ENCODE assay signal across 24 mouse cellular contexts in the genomic region with DNA sequence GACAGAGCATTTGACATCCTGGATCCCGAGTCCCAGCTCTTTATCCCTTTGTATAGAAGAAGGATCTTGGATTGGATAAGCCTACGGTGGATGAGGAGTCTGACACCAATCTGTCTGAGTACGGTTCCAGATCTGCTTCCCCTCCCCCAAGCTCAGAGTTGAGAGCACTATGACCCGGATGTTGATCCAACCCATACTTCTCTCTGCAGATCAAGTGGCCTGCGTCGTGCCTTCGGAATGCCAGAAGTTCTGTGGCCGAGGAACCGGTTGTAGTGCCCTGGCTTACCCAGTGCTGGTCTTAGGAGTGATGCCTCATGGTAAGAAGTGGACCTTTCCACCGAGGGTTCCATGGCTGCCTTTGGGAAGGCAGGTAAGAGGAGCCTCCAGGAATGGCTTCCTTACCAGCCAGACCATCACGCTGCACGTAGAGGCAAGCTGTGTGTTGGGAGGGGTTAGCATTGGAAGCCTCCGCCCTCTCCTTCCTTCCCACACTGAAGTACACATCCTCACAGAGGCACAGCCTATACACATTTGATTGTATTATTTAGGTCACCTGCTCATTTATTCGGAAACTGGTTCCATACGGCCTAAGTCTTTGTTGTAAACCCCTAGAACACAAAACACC. TPM values are rescaled to one million over a fixed set of nuclear protein-coding genes. Genes with fewer than 3 reads are reported as not detected.
DNase-seq lines count a peak whose midpoint lies in the region; ATAC-seq and TF ChIP-seq lines count a peak whose summit lies in the region.
"Had no signal": no experiment of that assay in that cellular context is flagged by ENCODE, and none has a peak within 500 bp of the region (broad histone marks: within the 10 kb centered on the region; RNA-seq: fewer than 3 reads in every experiment).

No protein-coding gene starts in this region.

- DNase-seq in cerebellum, adult 2 months, result no peak
- DNase-seq in cerebellum, adult 8-10 months, result no peak
- DNase-seq in layer of hippocampus, adult 2 months (ENCODE audit: low spot score in 2 of 2), result no peak
- DNase-seq in layer of hippocampus, postnatal 10 days (ENCODE audit: low spot score in 2 of 2), result no peak
- peak; percentile 74 for DNase-seq in ES-CJ7 (ENCODE audit: low read depth, low spot score)
- peak; percentile 87 for DNase-seq in ZHBTc4 (ENCODE audit: low read depth, low spot score)
- DNase-seq: adrenal gland, adult 2 months; adrenal gland, postnatal 25 days; B cell, adult 2 months; gastrocnemius, postnatal 14 days; heart, postnatal 10 days; heart, postnatal 4 days had no signal

- TF ChIP-seq CTCF in cerebellum, adult 2 months (IDR thresholded peaks at IDR 0.05; ENCODE audit: borderline replicate concordance, insufficient read depth, low read depth, low read length), result no peak
- no peak for TF ChIP-seq CTCF in layer of hippocampus, adult 2 months (conservative IDR thresholded peaks at IDR 0.05)

- H3K4me1 ChIP-seq in cerebellum, adult 2 months (ENCODE audit: control insufficient read depth, insufficient read depth, low read length), result peaks cover 25% of the 10 kb centered on the region
- H3K4me1 ChIP-seq: hindbrain, embryonic 12.5 days had no signal

- ATAC-seq in granulocyte monocyte progenitor cell, adult 5-6 weeks (replicated peaks; ENCODE audit: poor library complexity, severe bottlenecking), result no peak
- ATAC-seq: CD4-positive, CD25-positive, alpha-beta regulatory T cell, adult 4 months; hindbrain, embryonic 16.5 days; inflammation-experienced regulatory T-cells, adult 6 months; intestine, postnatal 0 days had no signal

- WGBS in cerebellum, adult 2 months, result 90% methylated on average over 15 of the region's 15 CpGs

- H3K27ac ChIP-seq in cerebellum, adult 2 months (ENCODE audit: insufficient read depth, low read length), result peak overlapping the region; percentile 90; the same call in 1 of the 2 replicates
- H3K27ac ChIP-seq in layer of hippocampus, adult 2 months, result peak overlapping the region; percentile 59; the same call in 1 of the 2 replicates
- H3K27ac ChIP-seq: heart, embryonic 10.5 days; hindbrain, embryonic 12.5 days had no signal

- TF ChIP-seq POLR2A in cerebellum, adult 2 months (IDR thresholded peaks at IDR 0.05; ENCODE audit: borderline replicate concordance, insufficient read depth, low read length), result no peak

- no peak overlapping the region for H3K4me3 ChIP-seq in cerebellum, adult 2 months (replicated peaks; ENCODE audit: insufficient read depth, low read depth, low read length)
- no peak overlapping the region for H3K4me3 ChIP-seq in layer of hippocampus, adult 2 months
- H3K4me3 ChIP-seq: heart, embryonic 10.5 days; hindbrain, embryonic 12.5 days had no signal

- H3K27me3 ChIP-seq in cerebellum, adult 2 months (ENCODE audit: control insufficient read depth, insufficient read depth, low read length), result no peaks in the 10 kb centered on the region
- H3K27me3 ChIP-seq: hindbrain, embryonic 12.5 days had no signal

RNA-seq across cellular contexts. Expression of a gene that starts 38.7 kb away (rescaled TPM):
- 17.9 and 18.1 TPM in 2 replicates for polyA plus RNA-seq in cerebellum, adult 2 months (2012; rRNA removed)
- 10 to 100 TPM; 15.5 to 16.1 TPM for total RNA-seq in layer of hippocampus, adult 2 months (2021)
- total RNA-seq in layer of hippocampus, postnatal 10 days (2021), result 10 to 100 TPM in 1 of 2 experiments, 1 to 10 TPM in 1; 9.1 to 11.2 TPM
- total RNA-seq in granulocyte monocyte progenitor cell, adult 5-6 weeks (2014; fragmentation: Nextera tagmentation), result 5.7 and 25.2 TPM in 2 replicates
- 7.8 and 22.6 TPM in 2 replicates for total RNA-seq in granulocyte monocyte progenitor cell, adult 5-6 weeks (2017)

RNA-seq across cellular contexts. Expression of a gene that starts 39.4 kb away (rescaled TPM):
- 0.08 TPM in 1 of 2 replicates, not detected in the other for polyA plus RNA-seq in cerebellum, adult 2 months (2012; rRNA removed)
- not detected for total RNA-seq in layer of hippocampus, adult 2 months (2021)
- total RNA-seq in layer of hippocampus, postnatal 10 days (2021), result not detected
- 0.77 and 1.7 TPM in 2 replicates for total RNA-seq in granulocyte monocyte progenitor cell, adult 5-6 weeks (2014; fragmentation: Nextera tagmentation)
- total RNA-seq in granulocyte monocyte progenitor cell, adult 5-6 weeks (2017), result 0.36 and 0.43 TPM in 2 replicates
- total RNA-seq: adrenal gland, adult 2 months; adrenal gland, postnatal 25 days; G1E; gastrocnemius, adult 18-20 months; gastrocnemius, postnatal 14 days; heart, postnatal 10 days; heart, postnatal 4 days had no signal
- polyA plus RNA-seq: forebrain, embryonic 14.5 days; G1E; heart, embryonic 10.5 days; heart, embryonic 14.5 days; hindbrain, embryonic 12.5 days; hindbrain, embryonic 16.5 days; intestine, postnatal 0 days had no signal

RNA-seq across cellular contexts. Expression of a gene that starts 50.9 kb away (rescaled TPM):
- 0.21 and 1.00 TPM in 2 replicates for polyA plus RNA-seq in cerebellum, adult 2 months (2012; rRNA removed)
- not detected for total RNA-seq in layer of hippocampus, adult 2 months (2021)
- total RNA-seq in layer of hippocampus, postnatal 10 days (2021), result not detected
- not detected in 2 replicates for total RNA-seq in granulocyte monocyte progenitor cell, adult 5-6 weeks (2014; fragmentation: Nextera tagmentation)
- total RNA-seq in granulocyte monocyte progenitor cell, adult 5-6 weeks (2017), result not detected in 2 replicates
- total RNA-seq: adrenal gland, adult 2 months; adrenal gland, postnatal 25 days; G1E; gastrocnemius, adult 18-20 months; gastrocnemius, postnatal 14 days; heart, postnatal 4 days had no signal
- polyA plus RNA-seq: cortical plate, adult 2 months; forebrain, embryonic 14.5 days; G1E; intestine, postnatal 0 days had no signal

RNA-seq across cellular contexts. Expression of a gene that starts 53.3 kb away (rescaled TPM):
- 0.54 and 0.70 TPM in 2 replicates for polyA plus RNA-seq in cerebellum, adult 2 months (2012; rRNA removed)
- total RNA-seq in layer of hippocampus, adult 2 months (2021), result under 1 TPM in 1 of 2 experiments, not detected in 1; 0.56 TPM
- total RNA-seq in layer of hippocampus, postnatal 10 days (2021), result under 1 TPM; 0.71 to 0.83 TPM
- total RNA-seq in granulocyte monocyte progenitor cell, adult 5-6 weeks (2014; fragmentation: Nextera tagmentation), result not detected in 2 replicates
- total RNA-seq in granulocyte monocyte progenitor cell, adult 5-6 weeks (2017), result not detected in 2 replicates
- total RNA-seq: gastrocnemius, adult 18-20 months; gastrocnemius, postnatal 14 days; heart, postnatal 10 days; heart, postnatal 4 days had no signal
- polyA plus RNA-seq: forebrain, embryonic 14.5 days; G1E; inflammation-experienced regulatory T-cells, adult 6 months; intestine, postnatal 0 days had no signal

RNA-seq across cellular contexts. Expression of a gene that starts 57.4 kb away (rescaled TPM):
- polyA plus RNA-seq in cerebellum, adult 2 months (2012; rRNA removed), result 2.3 and 3.0 TPM in 2 replicates
- 1 to 10 TPM; 1.5 to 1.8 TPM for total RNA-seq in layer of hippocampus, adult 2 months (2021)
- total RNA-seq in layer of hippocampus, postnatal 10 days (2021), result 1 to 10 TPM; 2.0 to 4.1 TPM
- 0.41 TPM in 1 of 2 replicates, not detected in the other for total RNA-seq in granulocyte monocyte progenitor cell, adult 5-6 weeks (2014; fragmentation: Nextera tagmentation)
- total RNA-seq in granulocyte monocyte progenitor cell, adult 5-6 weeks (2017), result not detected in 2 replicates
- polyA plus RNA-seq: G1E had no signal

Comparison
In these comparisons a context has a peak if more than half of its experiments do, and no peak if none do; other contexts are left out.
1. DNase-seq: peak in ES-CJ7 (single experiment) and ZHBTc4 (single experiment); none in cerebellum, adult 2 months (0 of 2), cerebellum, adult 8-10 months (single experiment), layer of hippocampus, adult 2 months (0 of 2) and layer of hippocampus, postnatal 10 days (0 of 2).